Mouse (Mus musculus): ENCODE measurements around the gene Idh3a.
"Not testable (repeated sequence)": the region's sequence is repeated elsewhere in the genome, so short reads cannot be mapped to it uniquely, and the experiment has no call there.

The Idh3a gene

GRCm38 (mm10) chr9:54586199-54587061 lies at the start of gene Idh3a:
Gene Idh3a, plus strand, starts transcription at chr9:54586334.
- DNase-seq (ENCODE audit: low spot score): peak; percentile 98

DNA sequence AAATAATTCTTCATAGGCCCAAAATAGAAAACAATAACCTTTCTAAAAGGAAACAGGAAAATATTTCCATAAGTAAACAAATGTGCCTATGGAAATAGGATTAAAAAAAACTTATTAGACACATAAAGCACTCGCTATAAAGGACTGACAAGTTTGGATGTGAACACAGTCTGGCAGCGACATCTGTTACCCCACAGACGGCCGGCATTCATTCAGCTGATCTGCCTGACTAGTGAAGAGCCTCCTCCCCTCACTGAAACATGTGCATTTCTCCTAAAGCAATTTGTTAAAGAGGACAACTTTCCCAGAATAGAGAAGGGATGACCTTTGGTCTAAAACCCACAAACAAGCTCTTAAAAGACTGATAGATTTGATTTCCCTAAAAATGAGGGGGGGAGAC lies 49.1 kb upstream of the Idh3a start:
- no peak for DNase-seq (ENCODE audit: low spot score)

GRCm38 (mm10) chr9:54537480-54537879 lies 48.7 kb upstream of the Idh3a start:
- DNase-seq (ENCODE audit: low spot score): no peak

GRCm38 (mm10) chr9:54538244-54538643 lies 47.9 kb upstream of the Idh3a start:
- no peak for DNase-seq (ENCODE audit: low spot score)

DNA sequence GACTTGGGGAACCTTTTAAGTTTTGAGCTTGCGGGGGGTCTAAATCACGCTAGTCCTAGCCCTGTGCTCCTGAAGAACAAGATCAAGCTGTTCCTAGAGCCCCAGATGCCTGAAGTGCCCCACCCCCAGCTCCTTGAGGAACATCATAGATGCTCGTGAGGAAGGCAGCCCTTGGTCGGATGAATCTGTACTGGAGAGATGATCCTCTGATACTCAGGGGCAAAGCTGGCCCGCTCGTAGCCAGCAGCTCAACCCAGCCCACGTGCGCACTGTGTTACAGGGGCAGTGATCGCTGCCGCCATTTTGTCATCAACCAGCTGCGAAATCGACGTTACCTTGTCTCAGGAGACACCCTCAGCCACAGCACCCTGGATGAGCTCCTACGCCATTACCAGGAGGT lies 47.5 kb upstream of the Idh3a start, which contains the start of gene Sh2d7:
Sh2d7 (plus strand) TSS at position 301 of the 400 bp plus-strand sequence.
- no peak for DNase-seq (ENCODE audit: low spot score)

- DNase-seq (ENCODE audit: low spot score): no peak
Observed at GRCm38 (mm10) chr9:54540801-54541200, 45.3 kb upstream of the Idh3a start.

DNA sequence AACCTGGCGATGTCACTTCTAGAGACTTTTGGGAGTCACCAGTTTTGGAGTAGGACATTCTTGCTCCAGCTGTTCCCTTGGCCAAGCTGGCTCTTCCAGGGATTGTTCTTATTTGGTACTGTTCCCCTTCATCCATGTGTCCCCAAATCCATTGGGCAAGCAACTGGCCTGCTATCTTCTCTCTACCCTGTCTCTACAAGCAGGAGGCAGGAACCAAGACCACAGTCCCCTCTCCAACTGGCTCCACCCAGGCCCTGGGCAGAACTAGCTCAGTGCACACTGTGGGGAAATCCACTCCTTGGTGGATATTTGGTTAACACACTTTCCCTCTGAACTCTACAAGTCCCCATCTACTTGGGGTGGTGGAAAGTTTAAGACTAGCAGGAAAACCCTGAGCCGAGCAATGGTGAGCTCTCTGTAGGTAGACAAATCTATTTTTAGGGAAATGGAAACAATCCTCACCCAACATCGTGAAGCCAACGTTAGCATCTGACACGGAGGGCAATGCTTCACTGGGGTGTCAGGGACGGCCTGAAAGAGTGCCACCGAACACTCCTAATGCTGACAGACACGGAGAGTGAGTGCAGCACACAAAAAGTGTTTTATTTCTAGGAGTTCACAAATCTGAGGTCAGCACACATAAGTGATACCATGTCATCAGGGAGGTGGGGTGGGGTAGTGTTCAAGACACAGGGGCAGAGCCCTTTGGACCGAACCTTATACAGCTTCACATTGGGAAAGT lies 41.8 kb upstream of the Idh3a start:
- no peak for DNase-seq (ENCODE audit: low spot score)

- no peak for DNase-seq (ENCODE audit: low spot score)
Observed at GRCm38 (mm10) chr9:54544954-54545315, 41.2 kb upstream of the Idh3a start.

GRCm38 (mm10) chr9:54547536-54547935 lies 38.6 kb upstream of the Idh3a start:
- DNase-seq (ENCODE audit: low spot score): no peak

DNA sequence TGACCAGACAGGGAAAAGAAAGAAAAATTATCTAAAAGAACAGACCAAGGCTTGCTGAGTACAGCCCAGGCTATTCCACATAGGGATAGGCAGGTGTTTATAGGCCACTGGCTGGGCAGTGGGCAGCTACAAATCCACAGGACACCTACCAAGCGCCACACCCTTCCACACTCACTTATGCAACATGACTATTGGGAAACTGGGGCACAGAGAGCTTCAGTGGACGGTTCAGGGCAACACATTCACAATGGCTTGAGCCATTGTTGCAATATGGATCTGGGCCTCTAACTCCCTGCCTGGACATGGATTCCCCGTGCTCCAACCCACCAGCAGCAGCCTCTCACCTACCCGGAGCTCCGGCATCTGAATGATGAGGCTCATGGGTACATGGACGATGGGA lies 36.7 kb upstream of the Idh3a start:
- no peak for DNase-seq (ENCODE audit: low spot score)

- no peak for DNase-seq (ENCODE audit: low spot score)
Observed at GRCm38 (mm10) chr9:54552409-54552808, 33.7 kb upstream of the Idh3a start.

- DNase-seq (ENCODE audit: low spot score): no peak
Observed at GRCm38 (mm10) chr9:54555044-54555443, 31.1 kb upstream of the Idh3a start.

DNA sequence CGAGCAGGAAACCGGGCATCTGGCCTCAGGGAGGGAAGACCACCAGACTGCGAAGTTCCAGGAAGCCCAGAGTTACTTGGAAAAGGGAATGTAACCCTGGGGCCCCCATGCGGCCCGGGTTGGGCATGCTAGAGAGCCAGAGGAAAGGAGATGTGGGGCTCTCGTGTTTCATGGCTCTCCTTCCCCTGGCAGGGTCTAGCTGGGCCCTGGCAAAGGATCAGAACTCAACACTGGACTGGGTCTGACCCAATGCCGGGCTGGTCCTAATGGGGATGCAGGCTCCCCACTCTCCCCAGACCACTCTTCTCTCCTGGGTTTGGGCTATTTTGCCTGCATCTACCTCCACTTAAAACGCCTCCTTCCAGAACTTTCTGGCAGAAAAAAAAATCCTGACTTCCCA lies 27.4 kb upstream of the Idh3a start:
- no peak for DNase-seq (ENCODE audit: low spot score)

DNA sequence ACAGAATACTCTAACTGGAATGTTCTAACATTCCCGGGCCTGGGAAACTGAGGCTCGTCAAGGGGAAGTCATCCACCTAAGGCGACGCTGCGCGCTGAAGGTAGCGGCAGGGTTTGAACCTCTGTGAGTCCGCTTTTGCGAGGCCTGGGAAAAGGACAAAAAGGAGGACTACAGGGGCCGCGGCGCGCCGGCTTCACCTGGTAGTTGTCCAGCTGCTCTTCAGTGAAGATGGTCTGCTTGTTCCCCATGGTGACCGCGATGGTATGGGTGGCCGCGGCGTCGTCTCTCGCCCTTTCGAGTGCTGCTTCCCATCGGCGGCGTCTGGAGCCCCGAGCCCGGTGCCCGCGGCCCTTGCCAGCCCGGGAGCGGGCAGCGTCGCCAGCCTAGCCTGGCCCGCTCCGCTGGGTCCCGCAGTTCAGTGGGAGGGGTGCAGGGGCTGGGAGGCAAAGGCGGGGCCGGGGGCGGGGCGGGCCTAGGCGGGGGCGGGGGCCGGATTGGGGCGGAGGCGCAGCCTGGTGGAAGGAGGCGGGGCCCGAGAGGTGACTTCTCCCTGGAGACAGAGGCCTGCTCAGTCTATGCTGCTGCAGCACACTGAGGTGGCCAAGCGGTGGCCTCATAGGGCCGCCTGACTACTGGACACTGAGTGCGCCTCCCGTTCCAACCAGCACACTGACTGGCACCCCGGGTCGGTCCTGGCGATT lies 26.2 kb upstream of the Idh3a start, which contains the start of gene Cib2:
Cib2 (minus strand) TSS at position 448 of the 701 bp plus-strand sequence.
- DNase-seq (ENCODE audit: low spot score): peak; percentile 47

DNA sequence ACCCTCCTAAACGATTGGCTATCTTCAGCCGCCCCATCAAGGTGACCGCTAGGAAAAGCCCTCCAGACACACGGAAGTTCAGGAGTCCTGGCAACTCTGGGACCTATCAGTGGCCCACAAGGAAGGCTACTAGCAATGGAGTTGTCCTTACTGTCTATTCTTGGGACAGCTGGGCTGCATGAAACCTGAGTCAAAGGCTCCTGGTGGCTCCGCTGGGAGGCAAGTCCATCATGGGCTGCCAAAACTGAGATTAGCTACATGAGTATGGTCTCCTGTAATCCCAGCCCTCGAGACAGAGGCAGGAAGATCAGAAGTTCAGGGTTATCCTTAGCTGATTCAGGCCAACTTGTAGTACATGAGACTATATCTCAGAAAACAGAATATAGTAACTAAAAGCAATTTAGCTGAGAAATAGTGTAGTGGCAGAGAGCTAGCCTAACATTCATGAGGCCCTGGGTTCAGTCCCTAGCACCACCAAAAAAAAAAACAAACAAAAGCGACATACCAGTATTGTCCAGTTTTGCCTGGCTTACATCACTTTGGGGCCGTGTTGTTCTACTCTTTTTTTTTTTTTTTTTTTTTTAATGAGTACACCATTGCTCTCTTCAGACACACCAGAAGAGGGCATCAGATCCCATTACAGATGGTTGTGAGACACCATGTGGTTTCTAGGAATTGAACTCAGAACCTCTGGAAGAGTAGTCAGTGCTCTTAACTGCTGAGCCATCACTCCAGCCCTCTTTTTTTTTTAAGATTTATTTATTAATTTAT lies 25.1 kb upstream of the Idh3a start:
- no peak for DNase-seq (ENCODE audit: low spot score)

GRCm38 (mm10) chr9:54566958-54567357 lies 19.2 kb upstream of the Idh3a start:
- DNase-seq (ENCODE audit: low spot score): no peak

DNA sequence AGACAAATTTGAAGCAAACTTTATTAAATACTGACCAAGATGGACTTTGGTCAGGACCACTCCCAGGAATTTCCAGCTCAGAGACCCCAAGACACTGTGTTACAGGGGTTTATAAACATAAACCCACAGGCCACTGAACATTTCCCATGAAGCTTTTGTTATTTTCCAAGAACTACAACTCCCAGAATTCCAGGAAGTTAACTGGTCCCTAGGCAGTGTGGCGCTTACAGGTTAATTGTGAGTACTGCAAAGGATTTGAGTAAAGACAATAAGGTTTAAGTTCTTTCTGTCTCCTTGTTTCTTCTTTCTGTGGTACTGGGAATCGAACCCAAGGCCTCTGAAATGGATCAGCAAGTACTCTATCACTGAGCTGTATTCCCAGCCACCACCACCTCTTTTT lies 17.4 kb upstream of the Idh3a start:
- DNase-seq (ENCODE audit: low spot score): no peak

DNA sequence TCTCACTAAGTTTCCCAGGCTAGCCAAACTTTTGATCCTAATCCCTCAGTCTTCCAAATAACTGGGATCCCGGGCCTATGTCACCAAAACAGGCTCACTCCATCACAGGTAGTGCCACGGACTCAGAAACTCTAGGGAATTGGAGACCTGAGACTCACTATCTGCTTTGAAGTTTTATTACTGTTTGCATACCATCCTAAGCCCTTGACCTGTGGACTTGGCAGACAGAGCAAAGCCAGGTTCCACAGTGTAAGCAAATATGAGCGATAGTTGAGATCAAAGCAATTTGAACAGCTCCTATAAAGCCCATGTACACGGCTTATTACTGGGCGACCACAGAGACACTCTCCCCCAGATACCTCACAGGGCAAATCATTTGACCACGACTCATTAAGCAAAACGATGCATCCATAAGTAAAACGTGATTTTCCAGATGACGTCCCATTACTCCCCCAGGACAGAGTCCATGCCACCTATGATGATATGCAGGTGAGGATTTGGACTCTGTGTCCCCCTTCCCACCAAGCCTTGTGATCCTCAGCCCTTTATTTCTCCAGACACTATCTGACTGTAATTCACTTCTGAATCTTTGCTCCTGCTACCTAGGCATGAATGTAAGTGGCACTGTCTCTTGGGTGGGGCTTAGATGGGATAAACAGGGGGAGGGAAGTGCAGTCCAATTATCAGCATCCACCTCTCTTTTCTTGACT lies 14.8 kb upstream of the Idh3a start:
- no peak for DNase-seq (ENCODE audit: low spot score)

- DNase-seq (ENCODE audit: low spot score): no peak
Observed at GRCm38 (mm10) chr9:54583712-54584111, 2.4 kb upstream of the Idh3a start.

GRCm38 (mm10) chr9:54584127-54584526 lies 2.0 kb upstream of the Idh3a start:
- not testable (repeated sequence) for DNase-seq (ENCODE audit: low spot score)

- DNase-seq (ENCODE audit: low spot score): no peak
Observed at GRCm38 (mm10) chr9:54585839-54586198, 315 bp upstream of the Idh3a start.
